Mouse (Mus musculus) midbrain, postnatal 0 days (tissue): ENCODE results near the gene Mrtfb. TPM values are rescaled to one million over a fixed set of nuclear protein-coding genes. Genes with fewer than 3 reads are reported as not detected.
"Not testable (repeated sequence)": the region's sequence is repeated elsewhere in the genome, so short reads cannot be mapped to it uniquely, and the experiment has no call there.

Experiments
- ATAC-seq: fragments of 200-750 bp; cut with Nextera tagmentation; 2 replicates; pipeline ENCODE4 v1.8.0; 2017; ENCODE audit warnings: moderate number of reproducible peaks, mild to moderate bottlenecking, moderate TSS enrichment, moderate library complexity; ENCODE audit not compliant: low FRiP score
- DNase-seq: peaks from one replicate; pipeline ENCODE4 v3.0.0-alpha.2; 2015; ENCODE audit warnings: low spot score
- H3K27ac ChIP-seq: fragments of 300-500 bp; sonication (generic); 2 replicates; pipeline ENCODE4 v1.5.1; 2014; ENCODE audit warnings: low read depth, mild to moderate bottlenecking, low read length, mixed read lengths
- H3K27me3 ChIP-seq: fragments of 300-500 bp; sonication (generic); 2 replicates; pipeline ENCODE4 v1.6.1; 2014; ENCODE audit warnings: low read length, control low read depth, mixed read lengths; ENCODE audit not compliant: insufficient read depth
- H3K36me3 ChIP-seq: fragments of 300-500 bp; sonication (generic); 2 replicates; pipeline ENCODE4 v1.6.1; 2014; ENCODE audit warnings: low read length, control low read depth, mixed read lengths; ENCODE audit not compliant: insufficient read depth
- H3K4me1 ChIP-seq: fragments of 300-500 bp; sonication (generic); 2 replicates; pipeline ENCODE4 v1.6.1; 2014; ENCODE audit warnings: mild to moderate bottlenecking, control low read depth, antibody characterized with exemption, low read length, mixed read lengths; ENCODE audit not compliant: insufficient read depth
- H3K4me2 ChIP-seq: fragments of 300-500 bp; sonication (generic); 2 replicates; pipeline ENCODE4 v1.6.1; 2014; ENCODE audit warnings: low read depth, mild to moderate bottlenecking, low read length, mixed read lengths; ENCODE audit not compliant: poor library complexity, severe bottlenecking
- H3K4me3 ChIP-seq: fragments of 300-500 bp; sonication (generic); 2 replicates; pipeline ENCODE4 v1.5.1; 2014; ENCODE audit warnings: low read depth, mild to moderate bottlenecking, low read length, moderate library complexity
- H3K9ac ChIP-seq: fragments of 300-500 bp; sonication (generic); replicated peaks from 2 replicates; pipeline ENCODE4 v1.6.1; 2014; ENCODE audit warnings: mild to moderate bottlenecking, low read length, moderate library complexity, mixed read lengths; ENCODE audit not compliant: poor library complexity, severe bottlenecking
- H3K9me3 ChIP-seq: fragments of 300-500 bp; sonication (generic); 2 replicates; pipeline ENCODE4 v1.6.1; 2016; ENCODE audit warnings: low read length, control low read depth
- CTCF ChIP-seq: IDR thresholded peaks from 2 replicates; pipeline ENCODE4 v1.5.1; 2016; ENCODE audit warnings: antibody characterized with exemption, mild to moderate bottlenecking
- WGBS: fragments of 180-500 bp; shearing (Covaris S2); extraction: QIAGEN DNeasy Blood & Tissue Kit; methylation state at CpG from one replicate; pipeline ENCODE4 v1.1.7; 2014; 5-methylcytosine and 5-hydroxymethylcytosine counted together
- polyA plus RNA-seq: library from polyadenylated mRNA; unstranded; fragments of >200 nt; fragmentation: Nextera tagmentation; extraction: Ambion mirVana; gene quantifications from 2 replicates; pipeline ENCODE4 v1.2.1, GENCODE M21; 2015
- total RNA-seq: library from RNA; depleted of rRNA; stranded (reverse); fragments of >200 nt; gene quantifications from 2 replicates; pipeline ENCODE4 v1.2.3, GENCODE M21; 2014

Mrtfb gene
- total and polyA plus RNA-seq, 2 experiments from 2014 or later: 13.8 to 24.1 TPM

DNA sequence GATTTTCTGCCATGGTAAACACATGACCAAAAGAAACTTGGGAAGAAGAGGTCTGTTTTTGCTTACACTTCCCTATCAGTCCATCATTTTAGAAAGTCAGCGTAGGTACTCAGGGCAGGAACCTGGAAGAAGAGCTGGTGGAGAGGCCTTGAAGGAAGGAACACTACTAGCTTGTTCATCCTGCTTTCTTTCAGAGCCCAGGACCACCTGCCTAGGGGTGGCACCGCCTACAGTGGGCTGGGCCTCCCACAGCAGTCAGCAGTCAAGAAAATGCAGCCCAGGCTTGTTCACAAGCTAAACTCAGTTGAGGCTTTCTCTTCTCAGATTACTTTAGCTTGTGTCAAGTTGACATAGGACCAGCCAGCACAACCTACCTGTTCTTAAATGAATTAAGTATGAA is 2.7 kb downstream of the Mrtfb start:
- H3K4me2 ChIP-seq: no peak overlapping the region
- no peak overlapping the region for H3K4me3 ChIP-seq
- no peak for ATAC-seq
- no peak for TF ChIP-seq CTCF
- H3K9ac ChIP-seq: no peak overlapping the region
- H3K27me3 ChIP-seq: no peaks in the 10 kb centered on the region
- 91% methylated on average over 2 of the region's 2 CpGs for WGBS
- DNase-seq: no peak
- H3K36me3 ChIP-seq: no peaks in the 10 kb centered on the region
- no peak overlapping the region for H3K27ac ChIP-seq
- no peaks in the 10 kb centered on the region; the same call in 1 of the 2 replicates for H3K4me1 ChIP-seq
- H3K9me3 ChIP-seq: no peaks in the 10 kb centered on the region

DNA sequence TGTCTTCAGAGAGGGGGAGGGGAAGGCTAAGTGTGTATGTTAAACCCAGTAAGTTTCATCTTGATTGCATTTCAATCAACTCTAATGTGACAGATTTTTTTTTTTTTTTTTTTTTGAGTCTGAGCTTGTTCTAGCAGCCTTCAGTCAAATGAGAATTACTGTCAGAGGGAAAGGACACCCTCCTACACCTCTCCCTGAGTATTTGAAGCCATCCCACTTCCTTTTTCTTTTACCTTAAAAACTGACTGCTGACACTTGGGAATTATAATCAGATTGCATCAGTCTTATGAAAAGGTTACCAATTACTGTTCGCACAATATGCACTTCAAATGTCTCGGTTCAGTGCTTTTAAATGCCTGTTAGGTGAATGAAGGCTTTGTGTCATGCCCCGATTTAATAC is 10.0 kb downstream of the Mrtfb start:
- DNase-seq: no peak

GRCm38 (mm10) chr16:13267350-13267904 is 11.1 kb downstream of the Mrtfb start:
- WGBS: 82% methylated on average over 3 of the region's 3 CpGs
- Histone ChIP-seq H3K9ac (no peak overlapping the region), H3K9me3 (no peaks in the 10 kb centered on the region), H3K36me3 (peaks cover 2% of the 10 kb centered on the region; the same call in 1 of the 2 replicates), H3K4me3 (no peak overlapping the region), H3K4me1 (no peaks in the 10 kb centered on the region), H3K4me2 (no peak overlapping the region), H3K27me3 (no peaks in the 10 kb centered on the region), H3K27ac (no peak overlapping the region)
- DNase-seq (no peak), ATAC-seq (no peak)
- no peak for TF ChIP-seq CTCF

More for the DNA sequence above, 10.0 kb downstream of the Mrtfb start:
- no peak for TF ChIP-seq CTCF
- Histone ChIP-seq H3K4me2 (no peak overlapping the region), H3K36me3 (peaks cover 2% of the 10 kb centered on the region; the same call in 1 of the 2 replicates), H3K27me3 (no peaks in the 10 kb centered on the region), H3K4me3 (no peak overlapping the region), H3K9me3 (no peaks in the 10 kb centered on the region), H3K9ac (no peak overlapping the region), H3K27ac (no peak overlapping the region), H3K4me1 (no peaks in the 10 kb centered on the region)
- no peak for ATAC-seq
- WGBS: 62% methylated on average over 3 of the region's 3 CpGs

- Histone ChIP-seq H3K4me3 (no peak overlapping the region), H3K27me3 (no peaks in the 10 kb centered on the region), H3K27ac (no peak overlapping the region), H3K9me3 (no peaks in the 10 kb centered on the region), H3K4me2 (no peak overlapping the region), H3K4me1 (no peaks in the 10 kb centered on the region), H3K36me3 (peaks cover 2% of the 10 kb centered on the region; the same call in 1 of the 2 replicates), H3K9ac (no peak overlapping the region)
- TF ChIP-seq CTCF: no peak
- no peak for ATAC-seq
- WGBS: 91% methylated on average over 2 of the region's 2 CpGs
- no peak for DNase-seq
Measured at GRCm38 (mm10) chr16:13269426-13269825, 13.1 kb downstream of the Mrtfb start.

GRCm38 (mm10) chr16:13276258-13276657 is 20.0 kb downstream of the Mrtfb start:
- Histone ChIP-seq H3K4me3 (no peak overlapping the region), H3K4me2 (no peak overlapping the region), H3K27me3 (no peaks in the 10 kb centered on the region), H3K27ac (no peak overlapping the region), H3K9me3 (no peaks in the 10 kb centered on the region), H3K4me1 (no peaks in the 10 kb centered on the region), H3K9ac (no peak overlapping the region), H3K36me3 (no peaks in the 10 kb centered on the region)
- 95% methylated on average over 2 of the region's 2 CpGs for WGBS
- DNase-seq (no peak), ATAC-seq (no peak)
- no peak for TF ChIP-seq CTCF

GRCm38 (mm10) chr16:13276709-13277399 is 20.6 kb downstream of the Mrtfb start:
- Histone ChIP-seq H3K27ac (no peak overlapping the region), H3K36me3 (no peaks in the 10 kb centered on the region), H3K9ac (no peak overlapping the region), H3K4me3 (no peak overlapping the region), H3K4me2 (no peak overlapping the region), H3K4me1 (no peaks in the 10 kb centered on the region), H3K9me3 (no peaks in the 10 kb centered on the region), H3K27me3 (no peaks in the 10 kb centered on the region)
- DNase-seq: no peak
- WGBS: 90% methylated on average over 3 of the region's 3 CpGs
- no peak for TF ChIP-seq CTCF
- no peak for ATAC-seq

DNA sequence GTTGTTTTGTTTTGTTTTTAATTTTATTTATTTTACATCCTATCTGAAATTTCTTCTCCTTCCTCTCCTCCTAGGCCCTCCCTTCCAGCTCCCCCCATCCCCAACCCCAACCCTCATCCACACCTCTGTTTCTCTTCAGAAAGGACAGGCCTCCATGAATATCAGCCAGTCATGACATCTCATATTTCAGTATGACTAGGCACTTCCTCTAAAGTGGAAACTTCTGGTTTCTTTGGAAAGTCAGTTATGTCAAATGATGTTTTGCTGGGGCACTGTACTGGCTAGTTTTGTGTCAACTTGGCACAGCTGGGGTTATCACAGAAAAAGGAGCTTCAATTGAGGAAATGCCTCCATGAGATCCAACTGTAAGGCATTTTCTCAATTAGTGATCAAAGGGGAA is 30.1 kb downstream of the Mrtfb start:
- H3K9ac ChIP-seq, H3K9me3 ChIP-seq, H3K27ac ChIP-seq, H3K36me3 ChIP-seq, H3K4me3 ChIP-seq, DNase-seq, H3K4me1 ChIP-seq, H3K27me3 ChIP-seq, ATAC-seq, H3K4me2 ChIP-seq: not testable (repeated sequence)
